Mouse (Mus musculus) testis, postnatal 14 days (tissue): ENCODE measurements around the gene Col5a3.

ENCODE experiments used
- DNase-seq: peaks from one replicate; pipeline ENCODE4 v3.0.0; 2021; ENCODE audit warnings: low spot score

Col5a3 gene

GRCm38 (mm10) chr9:20805159-20805495, 9.7 kb downstream of the Col5a3 start:
- DNase-seq, result no peak

- peak; percentile 27 for DNase-seq
Measured at GRCm38 (mm10) chr9:20804266-20805158, 10.4 kb downstream of the Col5a3 start.

GRCm38 (mm10) chr9:20794108-20794806, 20.6 kb downstream of the Col5a3 start:
- DNase-seq, result peak; percentile 73

GRCm38 (mm10) chr9:20790345-20790744, 24.5 kb downstream of the Col5a3 start:
- no peak for DNase-seq

GRCm38 (mm10) chr9:20789651-20790050, 25.2 kb downstream of the Col5a3 start:
- no peak for DNase-seq

- no peak for DNase-seq
Measured at GRCm38 (mm10) chr9:20787992-20788391, 26.9 kb downstream of the Col5a3 start.

- no peak for DNase-seq
Measured at GRCm38 (mm10) chr9:20785055-20785454, 29.8 kb downstream of the Col5a3 start.

- no peak for DNase-seq
Measured at GRCm38 (mm10) chr9:20781286-20781685, 33.6 kb downstream of the Col5a3 start.

- DNase-seq, result no peak
Measured at GRCm38 (mm10) chr9:20765274-20765673, 49.6 kb downstream of the Col5a3 start.

GRCm38 (mm10) chr9:20763099-20763498, 51.8 kb downstream of the Col5a3 start:
- DNase-seq, result no peak

GRCm38 (mm10) chr9:20762197-20762961, 52.5 kb downstream of the Col5a3 start:
- no peak for DNase-seq

GRCm38 (mm10) chr9:20761388-20761787, 53.5 kb downstream of the Col5a3 start:
- DNase-seq, result no peak

- DNase-seq, result peak; percentile 58
Measured at GRCm38 (mm10) chr9:20760813-20761212, 54.1 kb downstream of the Col5a3 start.

GRCm38 (mm10) chr9:20758896-20759295, 56.0 kb downstream of the Col5a3 start:
- DNase-seq, result no peak

- no peak for DNase-seq
Measured at GRCm38 (mm10) chr9:20758243-20758642, 56.6 kb downstream of the Col5a3 start.

- peak; percentile 59 for DNase-seq
Measured at GRCm38 (mm10) chr9:20757087-20757955, 57.5 kb downstream of the Col5a3 start.

- no peak for DNase-seq
Measured at GRCm38 (mm10) chr9:20756081-20756700, 58.7 kb downstream of the Col5a3 start.

GRCm38 (mm10) chr9:20754335-20754734, 60.5 kb downstream of the Col5a3 start:
- DNase-seq, result no peak

- no peak for DNase-seq
Measured at GRCm38 (mm10) chr9:20751477-20752029, 63.3 kb downstream of the Col5a3 start.

- no peak for DNase-seq
Measured at GRCm38 (mm10) chr9:20749213-20749612, 65.7 kb downstream of the Col5a3 start.

- no peak for DNase-seq
Measured at GRCm38 (mm10) chr9:20748540-20748939, 66.3 kb downstream of the Col5a3 start.
